Mouse (Mus musculus): Measurements from ENCODE around the gene Dbr1. TPM values are rescaled to one million over a fixed set of nuclear protein-coding genes. Genes with fewer than 3 reads are reported as not detected.

Gene Dbr1
- polyA plus RNA-seq, 1 experiment from 2014 or later: 33.9 TPM

GRCm38 (mm10) chr9:99619688-99620087 lies 44.1 kb downstream of the Dbr1 start:
- H3K4me3 ChIP-seq (ENCODE audit: low read depth, low read length): no peak overlapping the region
- no peak for ATAC-seq (ENCODE audit: insufficient read depth)

GRCm38 (mm10) chr9:99620196-99620595 lies 44.6 kb downstream of the Dbr1 start:
- ATAC-seq (ENCODE audit: insufficient read depth) (no peak), DNase-seq (no peak)
- Histone ChIP-seq H3K9me3 (ENCODE audit: low read depth, low read length) (no peaks in the 10 kb centered on the region), H3K27me3 (ENCODE audit: insufficient read depth, low read length) (no peaks in the 10 kb centered on the region), H3K36me3 (ENCODE audit: insufficient read depth) (no peaks in the 10 kb centered on the region), H3K4me2 (no peak overlapping the region), H3K4me1 (ENCODE audit: insufficient read depth) (no peaks in the 10 kb centered on the region), H3K27ac (ENCODE audit: low read depth) (no peak overlapping the region), H3K4me3 (ENCODE audit: low read depth, low read length) (no peak overlapping the region), H3K9ac (no peak overlapping the region)
- WGBS: 85% methylated on average over 11 of the region's 11 CpGs
- no peak for TF ChIP-seq CTCF (IDR thresholded peaks at IDR 0.05; ENCODE audit: low read depth)

More at GRCm38 (mm10) chr9:99619688-99620087, 44.1 kb downstream of the Dbr1 start:
- no peaks in the 10 kb centered on the region for H3K27me3 ChIP-seq (ENCODE audit: insufficient read depth, low read length)
- no peak for DNase-seq
- no peak overlapping the region for H3K9ac ChIP-seq
- H3K4me2 ChIP-seq: no peak overlapping the region
- H3K27ac ChIP-seq (ENCODE audit: low read depth): no peak overlapping the region
- H3K9me3 ChIP-seq (ENCODE audit: low read depth, low read length): no peaks in the 10 kb centered on the region
- H3K36me3 ChIP-seq (ENCODE audit: insufficient read depth): no peaks in the 10 kb centered on the region
- no peaks in the 10 kb centered on the region for H3K4me1 ChIP-seq (ENCODE audit: insufficient read depth)
- TF ChIP-seq CTCF (IDR thresholded peaks at IDR 0.05; ENCODE audit: low read depth): no peak
- 89% methylated on average over 7 of the region's 8 CpGs for WGBS

- no peak overlapping the region for H3K4me2 ChIP-seq
- H3K4me1 ChIP-seq (ENCODE audit: insufficient read depth): no peaks in the 10 kb centered on the region
- no peak overlapping the region for H3K27ac ChIP-seq (ENCODE audit: low read depth)
- 67% methylated on average over 1 of the region's 1 CpGs for WGBS
- H3K9ac ChIP-seq: no peak overlapping the region
- H3K36me3 ChIP-seq (ENCODE audit: insufficient read depth): no peaks in the 10 kb centered on the region
- H3K27me3 ChIP-seq (ENCODE audit: insufficient read depth, low read length): no peaks in the 10 kb centered on the region
- no peak for TF ChIP-seq CTCF (IDR thresholded peaks at IDR 0.05; ENCODE audit: low read depth)
- no peaks in the 10 kb centered on the region for H3K9me3 ChIP-seq (ENCODE audit: low read depth, low read length)
- no peak for DNase-seq
- ATAC-seq (ENCODE audit: insufficient read depth): no peak
- no peak overlapping the region for H3K4me3 ChIP-seq (ENCODE audit: low read depth, low read length)
These were observed 46.4 kb downstream of the Dbr1 start for GRCm38 (mm10) chr9:99622034-99622433.

- H3K27ac ChIP-seq (ENCODE audit: low read depth): no peak overlapping the region
- ATAC-seq (ENCODE audit: insufficient read depth): peak; percentile 66
- no peaks in the 10 kb centered on the region for H3K4me1 ChIP-seq (ENCODE audit: insufficient read depth)
- no peak overlapping the region for H3K4me2 ChIP-seq
- TF ChIP-seq CTCF (IDR thresholded peaks at IDR 0.05; ENCODE audit: low read depth): no peak
- 26% methylated on average over 2 of the region's 2 CpGs for WGBS
- no peaks in the 10 kb centered on the region for H3K27me3 ChIP-seq (ENCODE audit: insufficient read depth, low read length)
- DNase-seq: peak; percentile 56
- H3K9me3 ChIP-seq (ENCODE audit: low read depth, low read length): no peaks in the 10 kb centered on the region
- H3K36me3 ChIP-seq (ENCODE audit: insufficient read depth): no peaks in the 10 kb centered on the region
- H3K4me3 ChIP-seq (ENCODE audit: low read depth, low read length): no peak overlapping the region
- H3K9ac ChIP-seq: no peak overlapping the region
These were observed 47.4 kb downstream of the Dbr1 start for GRCm38 (mm10) chr9:99622966-99623365.

GRCm38 (mm10) chr9:99624117-99624516 lies 48.5 kb downstream of the Dbr1 start:
- H3K27ac ChIP-seq (ENCODE audit: low read depth): 0 out of 2 replicates have a peak overlapping the region, but pooled peaks have one; percentile 20
- no peak overlapping the region for H3K4me2 ChIP-seq
- no peak overlapping the region for H3K4me3 ChIP-seq (ENCODE audit: low read depth, low read length)
- H3K9me3 ChIP-seq (ENCODE audit: low read depth, low read length): no peaks in the 10 kb centered on the region
- TF ChIP-seq CTCF (IDR thresholded peaks at IDR 0.05; ENCODE audit: low read depth): no peak
- no peaks in the 10 kb centered on the region for H3K27me3 ChIP-seq (ENCODE audit: insufficient read depth, low read length)
- ATAC-seq (ENCODE audit: insufficient read depth) (no peak), DNase-seq (no peak)
- no peak overlapping the region for H3K9ac ChIP-seq
- no peaks in the 10 kb centered on the region for H3K36me3 ChIP-seq (ENCODE audit: insufficient read depth)
- peaks cover 5% of the 10 kb centered on the region; the same call in 1 of the 2 replicates for H3K4me1 ChIP-seq (ENCODE audit: insufficient read depth)
- WGBS: 62% methylated on average over 6 of the region's 6 CpGs

- Histone ChIP-seq H3K27ac (ENCODE audit: low read depth) (peak overlapping the region; percentile 92; the same call in 1 of the 2 replicates), H3K4me3 (ENCODE audit: low read depth, low read length) (peak overlapping the region; percentile 57; the same call in 1 of the 2 replicates), H3K4me2 (peak overlapping the region; percentile 75), H3K36me3 (ENCODE audit: insufficient read depth) (no peaks in the 10 kb centered on the region; the same call in 1 of the 2 replicates), H3K27me3 (ENCODE audit: insufficient read depth, low read length) (no peaks in the 10 kb centered on the region), H3K9ac (0 out of 2 replicates have a peak overlapping the region, but pooled peaks have one; percentile 69), H3K4me1 (ENCODE audit: insufficient read depth) (peaks cover 5% of the 10 kb centered on the region; the same call in 1 of the 2 replicates), H3K9me3 (ENCODE audit: low read depth, low read length) (no peaks in the 10 kb centered on the region)
- ATAC-seq (ENCODE audit: insufficient read depth) (no peak), DNase-seq (no peak)
- WGBS: 57% methylated on average over 4 of the region's 4 CpGs
- TF ChIP-seq CTCF (IDR thresholded peaks at IDR 0.05; ENCODE audit: low read depth): no peak
These were observed 53.0 kb downstream of the Dbr1 start for GRCm38 (mm10) chr9:99628581-99628980.

- peak within 1 kb of the TSS; percentile 75 for H3K4me2 ChIP-seq
- TF ChIP-seq CTCF (IDR thresholded peaks at IDR 0.05; ENCODE audit: low read depth): 0 out of 2 replicates have a peak, but pooled peaks have one; percentile 3
- under 1% methylated on average over 44 of the region's 44 CpGs for WGBS
These were observed 53.8 kb downstream of the Dbr1 start, which contains the start of gene Dzip1l for GRCm38 (mm10) chr9:99629281-99630011. TSS of gene Dzip1l (plus strand) at chr9:99629496.

More at GRCm38 (mm10) chr9:99629281-99630011, 53.8 kb downstream of the Dbr1 start, which contains the start of gene Dzip1l:
- peak within 1 kb of the TSS; percentile 69 for H3K9ac ChIP-seq
- ATAC-seq (ENCODE audit: insufficient read depth) (peak; percentile 94), DNase-seq (peak; percentile 93)
- H3K4me1 ChIP-seq (ENCODE audit: insufficient read depth): peaks cover 5% of the 10 kb centered on the region; the same call in 1 of the 2 replicates
- H3K4me3 ChIP-seq (ENCODE audit: low read depth, low read length): peak within 1 kb of the TSS; percentile 57
- H3K27ac ChIP-seq (ENCODE audit: low read depth): peak within 1 kb of the TSS; percentile 92
- H3K27me3 ChIP-seq (ENCODE audit: insufficient read depth, low read length): no peaks in the 10 kb centered on the region
- peaks cover 8% of the 10 kb centered on the region; the same call in 1 of the 2 replicates for H3K36me3 ChIP-seq (ENCODE audit: insufficient read depth)
- H3K9me3 ChIP-seq (ENCODE audit: low read depth, low read length): no peaks in the 10 kb centered on the region
